Comparison of ENCODE assay signal across 9 mouse cellular contexts in the genomic region with DNA sequence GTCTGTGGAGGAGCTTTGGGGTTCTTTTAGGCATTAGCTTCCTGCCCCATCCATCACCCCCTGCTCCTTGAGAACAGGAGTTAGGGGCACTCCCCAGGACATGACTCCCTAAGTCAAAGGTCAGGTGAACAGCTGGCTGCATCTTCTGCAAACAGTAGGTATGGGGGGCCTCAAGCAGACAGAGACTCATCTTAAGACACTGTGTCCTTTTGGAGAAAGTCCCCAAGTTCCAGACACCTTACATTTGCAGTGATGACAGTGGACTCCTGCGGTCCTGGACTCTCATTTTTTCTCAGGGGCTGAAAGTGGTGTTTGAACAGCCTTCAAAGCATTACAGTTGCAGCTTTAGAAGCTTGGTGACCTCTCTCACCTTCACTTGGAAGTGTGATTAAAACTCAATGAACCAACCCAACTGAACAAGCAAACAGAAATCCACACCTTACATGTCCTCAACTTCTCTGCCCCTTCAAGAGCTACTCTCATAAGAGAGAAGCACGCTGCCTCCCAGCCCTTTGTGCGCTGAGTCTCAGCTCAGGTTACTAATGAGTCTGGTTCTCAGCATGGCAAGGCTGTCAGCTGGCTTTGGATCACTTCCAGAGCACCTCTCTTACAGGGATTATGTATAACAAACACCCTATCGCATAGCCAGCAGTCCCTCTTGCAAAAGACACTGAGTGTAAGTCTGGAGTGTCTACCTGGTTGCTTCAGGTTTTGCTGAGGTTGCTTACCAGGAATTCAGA.
DNase-seq lines count a peak whose midpoint lies in the region; ATAC-seq and TF ChIP-seq lines count a peak whose summit lies in the region.
"Had no signal": no experiment of that assay in that cellular context is flagged by ENCODE, and none has a peak within 500 bp of the region (broad histone marks: within the 10 kb centered on the region; RNA-seq: fewer than 3 reads in every experiment).

No protein-coding gene starts in this region.

- H3K9me3 ChIP-seq in forebrain, embryonic 13.5 days (replicated peaks): no peaks in the 10 kb centered on the region
- no peaks in the 10 kb centered on the region for H3K9me3 ChIP-seq in limb, embryonic 14.5 days (ENCODE audit: control insufficient read depth, low read length)
- no peaks in the 10 kb centered on the region for H3K9me3 ChIP-seq in intestine, postnatal 0 days (ENCODE audit: control insufficient read depth)

- H3K4me2 ChIP-seq in forebrain, embryonic 13.5 days: no peak overlapping the region
- H3K4me2 ChIP-seq in limb, embryonic 14.5 days (replicated peaks; ENCODE audit: low read depth, low read length, severe bottlenecking): no peak overlapping the region
- no peak overlapping the region for H3K4me2 ChIP-seq in intestine, postnatal 0 days (replicated peaks; ENCODE audit: low read depth)

- DNase-seq in retina, postnatal 1 day: peak; percentile 52
- no peak for DNase-seq in retina, embryonic 14.5 days (ENCODE audit: low spot score)
- DNase-seq in limb, embryonic 14.5 days (ENCODE audit: low spot score): peak; percentile 27
- peak; percentile 2 for DNase-seq in yolk sac, embryonic 10.5 days (ENCODE audit: low spot score)
- no peak for DNase-seq in gastrocnemius, postnatal 10 days
- no peak for DNase-seq in cerebellum, adult 11 months
- DNase-seq: cerebellum, adult 18-20 months had no signal

- no peak overlapping the region for H3K27ac ChIP-seq in forebrain, embryonic 13.5 days
- H3K27ac ChIP-seq in limb, embryonic 14.5 days (replicated peaks; ENCODE audit: low read depth, low read length): 0 out of 2 replicates have a peak overlapping the region, but pooled peaks have one; percentile 33
- no peak overlapping the region for H3K27ac ChIP-seq in intestine, postnatal 0 days (ENCODE audit: low read depth, low read length)

- H3K4me1 ChIP-seq in forebrain, embryonic 13.5 days: peaks cover 10% of the 10 kb centered on the region
- peaks cover 13% of the 10 kb centered on the region for H3K4me1 ChIP-seq in limb, embryonic 14.5 days (ENCODE audit: control insufficient read depth, insufficient read depth, low read length)
- H3K4me1 ChIP-seq in intestine, postnatal 0 days (replicated peaks; ENCODE audit: control insufficient read depth, insufficient read depth, low read length): no peaks in the 10 kb centered on the region

- H3K9ac ChIP-seq in forebrain, embryonic 13.5 days: no peak overlapping the region
- no peak overlapping the region for H3K9ac ChIP-seq in limb, embryonic 14.5 days (ENCODE audit: low read depth, low read length, severe bottlenecking)
- H3K9ac ChIP-seq in intestine, postnatal 0 days (ENCODE audit: low read depth, low read length): no peak overlapping the region

- no peak for TF ChIP-seq CTCF in intestine, postnatal 0 days (IDR thresholded peaks at IDR 0.05; ENCODE audit: low read depth)

- H3K4me3 ChIP-seq in forebrain, embryonic 13.5 days: no peak overlapping the region
- no peak overlapping the region for H3K4me3 ChIP-seq in limb, embryonic 14.5 days (replicated peaks; ENCODE audit: low read length)
- H3K4me3 ChIP-seq in intestine, postnatal 0 days (ENCODE audit: low read depth, low read length): no peak overlapping the region

- no peaks in the 10 kb centered on the region for H3K27me3 ChIP-seq in forebrain, embryonic 13.5 days
- no peaks in the 10 kb centered on the region for H3K27me3 ChIP-seq in limb, embryonic 14.5 days (ENCODE audit: control insufficient read depth, insufficient read depth, low read length)
- H3K27me3 ChIP-seq in intestine, postnatal 0 days (replicated peaks; ENCODE audit: control insufficient read depth, insufficient read depth, low read length): no peaks in the 10 kb centered on the region

- peak; percentile 48; the same call in 1 of the 2 replicates for ATAC-seq in forebrain, embryonic 13.5 days
- no peak for ATAC-seq in limb, embryonic 14.5 days (ENCODE audit: low FRiP score, low read depth)
- no peak for ATAC-seq in intestine, postnatal 0 days

- H3K36me3 ChIP-seq in forebrain, embryonic 13.5 days (ENCODE audit: poor library complexity, severe bottlenecking): no peaks in the 10 kb centered on the region
- H3K36me3 ChIP-seq in limb, embryonic 14.5 days (ENCODE audit: control insufficient read depth, insufficient read depth, low read length): no peaks in the 10 kb centered on the region
- no peaks in the 10 kb centered on the region for H3K36me3 ChIP-seq in intestine, postnatal 0 days (ENCODE audit: control insufficient read depth, insufficient read depth)

- WGBS in forebrain, embryonic 13.5 days: 27% methylated on average over 4 of the region's 4 CpGs
- 19% methylated on average over 4 of the region's 4 CpGs for WGBS in limb, embryonic 14.5 days
- 45% methylated on average over 4 of the region's 4 CpGs for WGBS in intestine, postnatal 0 days

- TF ChIP-seq POLR2A in limb, embryonic 14.5 days (IDR thresholded peaks at IDR 0.05; ENCODE audit: borderline replicate concordance, extremely low read depth, insufficient read depth, insufficient read length): no peak

Comparison
In these comparisons a context has a peak if more than half of its experiments do, and no peak if none do; other contexts are left out.
1. DNase-seq: peak in retina, postnatal 1 day (single experiment), limb, embryonic 14.5 days (single experiment) and yolk sac, embryonic 10.5 days (single experiment); none in retina, embryonic 14.5 days (single experiment), gastrocnemius, postnatal 10 days (single experiment) and cerebellum, adult 11 months (single experiment).